Mouse (Mus musculus): Measurements from ENCODE around the gene AV320801.
"Not testable (repeated sequence)": the region's sequence is repeated elsewhere in the genome, so short reads cannot be mapped to it uniquely, and the experiment has no call there.

Gene AV320801

DNA sequence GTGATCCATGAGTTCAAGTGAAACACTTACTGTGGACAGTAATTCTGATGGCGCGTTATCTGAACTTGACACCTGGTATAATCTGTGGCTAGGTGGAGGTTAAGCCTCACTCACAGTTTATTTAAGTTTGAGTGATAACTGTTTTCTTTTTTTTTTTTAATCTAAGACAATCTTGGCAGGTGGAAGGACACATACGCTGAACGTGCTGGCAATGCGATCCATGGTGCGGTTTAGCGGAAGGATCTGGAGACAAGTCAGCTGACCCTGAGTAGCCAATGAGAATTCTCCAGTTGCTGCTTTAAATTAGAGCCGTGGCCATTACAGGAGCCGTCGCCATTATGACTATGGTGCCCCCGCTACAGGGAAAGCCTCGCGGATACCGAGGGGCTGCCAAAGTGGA lies at the start of gene AV320801:
AV320801 (plus strand) TSS at position 301 of the 400 bp plus-strand sequence.
- not testable (repeated sequence) for DNase-seq

DNA sequence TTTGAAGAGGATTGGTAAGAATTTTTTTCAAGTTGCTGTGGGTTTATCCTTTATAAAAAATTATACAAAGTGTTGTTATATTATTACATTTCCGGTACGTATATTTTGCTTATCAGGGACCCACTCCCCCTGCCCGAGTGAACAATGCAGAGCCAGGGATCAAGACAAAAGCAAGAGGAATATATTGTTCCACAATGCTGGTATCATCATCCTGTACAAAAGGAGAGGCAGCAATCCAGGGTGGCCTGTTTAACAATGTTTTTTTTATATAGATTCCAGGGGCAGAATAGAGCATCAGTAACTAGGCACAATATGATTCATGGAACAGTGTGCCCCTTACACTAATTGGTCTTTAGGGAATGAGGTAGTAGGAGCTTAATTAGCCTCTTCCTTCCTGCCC lies 30.2 kb upstream of the AV320801 start:
- DNase-seq: not testable (repeated sequence)

DNA sequence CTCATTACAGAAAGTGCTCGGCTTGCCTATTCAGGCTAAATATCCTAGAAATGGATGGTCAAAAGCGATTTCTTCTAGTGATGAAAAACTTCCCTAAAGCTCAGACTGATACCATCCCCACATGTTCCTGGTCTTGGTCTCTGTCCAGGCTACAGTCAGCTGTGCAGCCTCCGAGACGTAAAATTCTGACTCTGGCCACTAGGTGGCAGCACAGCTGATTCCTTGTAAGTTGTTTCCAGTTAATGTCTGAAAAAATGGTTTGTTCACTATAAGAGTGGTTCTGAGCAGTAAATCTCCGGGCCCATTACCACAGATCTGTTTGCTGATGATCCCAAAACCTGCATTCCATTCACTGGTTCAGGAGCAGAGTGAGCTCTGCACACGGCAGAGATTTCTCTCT lies 12.5 kb upstream of the AV320801 start:
- DNase-seq: not testable (repeated sequence)

DNA sequence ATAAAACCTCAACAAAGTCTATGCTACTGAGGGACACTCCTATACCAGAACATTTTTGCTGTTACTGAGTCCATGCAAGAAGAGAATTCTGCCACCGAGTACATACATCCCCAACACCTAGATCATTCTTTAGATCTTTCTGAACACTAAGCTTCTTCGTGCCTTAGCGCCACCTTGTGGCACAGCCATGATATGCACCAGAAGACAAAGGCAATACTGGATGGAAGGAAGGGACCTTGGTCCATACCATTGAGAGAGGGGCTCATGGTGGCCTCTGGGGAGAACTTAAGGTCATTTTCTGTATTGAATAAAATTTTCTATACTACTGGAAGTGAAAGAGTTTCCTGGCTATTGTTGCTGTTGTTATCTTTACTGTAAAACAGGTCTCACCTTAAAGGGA lies 11.2 kb upstream of the AV320801 start:
- DNase-seq: not testable (repeated sequence)
